Comparison of ENCODE assay signal across 14 mouse cellular contexts in genomic region chr9:56776881-56777801, GRCm38 (mm10). TPM values are rescaled to one million over a fixed set of nuclear protein-coding genes. Genes with fewer than 3 reads are reported as not detected.
DNase-seq lines count a peak whose midpoint lies in the region; ATAC-seq and TF ChIP-seq lines count a peak whose summit lies in the region.
"Had no signal": no experiment of that assay in that cellular context is flagged by ENCODE, and none has a peak within 500 bp of the region (broad histone marks: within the 10 kb centered on the region; RNA-seq: fewer than 3 reads in every experiment).

No protein-coding gene starts in this region.

- peak overlapping the region; percentile 22; the same call in 1 of the 2 replicates for H3K9ac ChIP-seq in hindbrain, embryonic 16.5 days (ENCODE audit: low read depth, low read length)
- H3K9ac ChIP-seq: embryonic facial prominence, embryonic 15.5 days; liver, embryonic 13.5 days; midbrain, embryonic 12.5 days had no signal

- H3K36me3 ChIP-seq in hindbrain, embryonic 16.5 days (ENCODE audit: control insufficient read depth, insufficient read depth, low read length): no peaks in the 10 kb centered on the region
- H3K36me3 ChIP-seq: embryonic facial prominence, embryonic 15.5 days; liver, embryonic 13.5 days; midbrain, embryonic 12.5 days had no signal

- WGBS in hindbrain, embryonic 16.5 days: 43% methylated on average over 10 of the region's 11 CpGs

- DNase-seq in layer of hippocampus, adult 11-12 months (ENCODE audit: low spot score): peak; percentile 45
- DNase-seq in layer of hippocampus, postnatal 14 days (ENCODE audit: low spot score in 2 of 2): no peak
- peak; percentile 68 for DNase-seq in brain, embryonic 14.5 days (ENCODE audit: low read depth)
- DNase-seq in cerebellum, adult 9-11 months: peak; percentile 97
- DNase-seq in heart, adult 9 months (ENCODE audit: low spot score in 2 of 2): no peak
- DNase-seq in lung, adult 18-20 months: no peak
- DNase-seq in c-Kit-positive CD71-positive TER-119-positive erythroid progenitor cells, embryonic 14.5 days (ENCODE audit: low spot score): no peak
- DNase-seq: adrenal gland, postnatal 10 days; liver, embryonic 13.5 days; thymus, postnatal 25 days had no signal

- H3K27ac ChIP-seq in hindbrain, embryonic 16.5 days (ENCODE audit: low read depth, low read length): peak overlapping the region; percentile 23; the same call in 1 of the 2 replicates
- H3K27ac ChIP-seq: embryonic facial prominence, embryonic 15.5 days; kidney, postnatal 0 days; liver, embryonic 13.5 days; midbrain, embryonic 12.5 days had no signal

- H3K4me1 ChIP-seq in hindbrain, embryonic 16.5 days (ENCODE audit: control insufficient read depth, insufficient read depth, low read depth, low read length): peaks cover 13% of the 10 kb centered on the region
- H3K4me1 ChIP-seq: liver, embryonic 13.5 days had no signal

- H3K4me3 ChIP-seq in hindbrain, embryonic 16.5 days (ENCODE audit: low read length): no peak overlapping the region
- H3K4me3 ChIP-seq: embryonic facial prominence, embryonic 15.5 days; liver, embryonic 13.5 days; midbrain, embryonic 12.5 days had no signal

- H3K9me3 ChIP-seq in hindbrain, embryonic 16.5 days (ENCODE audit: control insufficient read depth, low read length): no peaks in the 10 kb centered on the region
- H3K9me3 ChIP-seq: embryonic facial prominence, embryonic 15.5 days; liver, embryonic 13.5 days; midbrain, embryonic 12.5 days had no signal

- TF ChIP-seq CTCF in brain, embryonic 14.5 days (IDR thresholded peaks at IDR 0.05; ENCODE audit: borderline replicate concordance, extremely low read depth, insufficient read depth, insufficient read length): no peak

- peak; percentile 75 for ATAC-seq in hindbrain, embryonic 16.5 days

- no peaks in the 10 kb centered on the region for H3K27me3 ChIP-seq in hindbrain, embryonic 16.5 days (replicated peaks; ENCODE audit: control insufficient read depth, insufficient read depth, low read length)
- H3K27me3 ChIP-seq: embryonic facial prominence, embryonic 15.5 days; liver, embryonic 13.5 days had no signal

- H3K4me2 ChIP-seq in hindbrain, embryonic 16.5 days (ENCODE audit: low read length): no peak overlapping the region
- H3K4me2 ChIP-seq: embryonic facial prominence, embryonic 15.5 days; liver, embryonic 13.5 days; midbrain, embryonic 12.5 days had no signal

- no peak for TF ChIP-seq POLR2A in brain, embryonic 14.5 days (IDR thresholded peaks at IDR 0.05; ENCODE audit: borderline replicate concordance, extremely low read depth, insufficient read depth, insufficient read length, poor library complexity, severe bottlenecking)

RNA-seq across cellular contexts. Expression of gene Lingo1, which starts 19.1 kb away (rescaled TPM):
- total RNA-seq in layer of hippocampus, postnatal 14 days (2021): 100 to 1,000 TPM; 293 to 311 TPM
- polyA plus RNA-seq in brain, embryonic 14.5 days (2012; rRNA removed): 143 and 205 TPM in 2 replicates
- polyA plus RNA-seq in hindbrain, embryonic 16.5 days (2015; fragmentation: Nextera tagmentation; extraction: Ambion mirVana): 79.4 and 80.7 TPM in 2 replicates

Comparison
In these comparisons a context has a peak if more than half of its experiments do, and no peak if none do; other contexts are left out.
1. DNase-seq: peak in layer of hippocampus, adult 11-12 months (single experiment), brain, embryonic 14.5 days (single experiment) and cerebellum, adult 9-11 months (single experiment); none in layer of hippocampus, postnatal 14 days (0 of 2), heart, adult 9 months (0 of 2), lung, adult 18-20 months (0 of 2) and c-Kit-positive CD71-positive TER-119-positive erythroid progenitor cells, embryonic 14.5 days (single experiment).